ENCODE assay signal across 8 mouse cellular contexts in the genomic region with DNA sequence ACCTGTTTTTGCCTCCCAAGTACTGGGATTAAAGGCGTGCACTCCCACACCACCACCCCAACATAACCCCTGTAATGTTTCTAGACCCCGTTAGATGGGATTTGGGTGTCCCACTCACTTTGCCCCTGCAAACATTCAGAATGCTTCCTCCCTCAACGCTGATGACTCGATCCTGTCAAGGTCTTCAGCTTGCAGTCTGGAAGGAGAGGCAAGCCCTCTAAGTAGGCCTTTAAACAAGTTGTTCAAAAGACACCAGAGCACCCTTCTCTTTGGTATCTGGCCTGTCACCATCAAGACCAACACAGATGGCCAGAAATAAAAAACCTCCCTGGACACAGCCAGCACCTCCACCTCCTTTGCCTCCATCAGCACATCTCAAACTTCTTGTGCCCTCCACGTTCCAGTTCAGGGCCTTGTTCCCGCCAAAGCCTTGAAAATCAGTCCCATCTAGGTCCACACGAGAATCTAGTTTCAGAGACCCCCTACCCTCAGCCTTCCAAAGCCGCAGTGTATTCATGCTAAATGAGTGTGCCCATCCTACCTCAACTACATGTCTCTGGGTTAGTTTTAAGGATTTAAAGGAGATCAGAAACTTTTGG. TPM values are rescaled to one million over a fixed set of nuclear protein-coding genes. Genes with fewer than 3 reads are reported as not detected.
DNase-seq lines count a peak whose midpoint lies in the region; ATAC-seq and TF ChIP-seq lines count a peak whose summit lies in the region.

No protein-coding gene starts in this region.

- no peak for ATAC-seq in lung, embryonic 14.5 days (ENCODE audit: insufficient read depth)
- no peak for ATAC-seq in forebrain, embryonic 11.5 days (replicated peaks; ENCODE audit: low FRiP score)
- ATAC-seq in intestine, embryonic 16.5 days = no peak
- no peak for ATAC-seq in neural tube, embryonic 12.5 days (ENCODE audit: low FRiP score, low read depth)

- WGBS in lung, embryonic 14.5 days = 47% methylated on average over 8 of the region's 8 CpGs
- 58% methylated on average over 8 of the region's 8 CpGs for WGBS in forebrain, embryonic 11.5 days
- 53% methylated on average over 8 of the region's 8 CpGs for WGBS in intestine, embryonic 16.5 days
- 59% methylated on average over 8 of the region's 8 CpGs for WGBS in neural tube, embryonic 12.5 days

- no peak for TF ChIP-seq CTCF in lung, embryonic 14.5 days (IDR thresholded peaks at IDR 0.05; ENCODE audit: low read depth)

- peak overlapping the region; percentile 75 for H3K4me2 ChIP-seq in lung, embryonic 14.5 days
- H3K4me2 ChIP-seq in forebrain, embryonic 11.5 days (ENCODE audit: low read depth, low read length, severe bottlenecking) = peak overlapping the region; percentile 70
- H3K4me2 ChIP-seq in intestine, embryonic 16.5 days (ENCODE audit: low read depth, low read length) = peak overlapping the region; percentile 59
- H3K4me2 ChIP-seq in neural tube, embryonic 12.5 days (replicated peaks) = peak overlapping the region; percentile 74

- H3K27ac ChIP-seq in lung, embryonic 14.5 days (ENCODE audit: low read depth) = peak overlapping the region; percentile 76; the same call in 1 of the 2 replicates
- H3K27ac ChIP-seq in forebrain, embryonic 11.5 days (ENCODE audit: low read depth, low read length) = no peak overlapping the region
- H3K27ac ChIP-seq in intestine, embryonic 16.5 days (ENCODE audit: low read length) = peak overlapping the region; percentile 77; the same call in 1 of the 2 replicates
- no peak overlapping the region for H3K27ac ChIP-seq in neural tube, embryonic 12.5 days

- no peaks in the 10 kb centered on the region for H3K4me1 ChIP-seq in lung, embryonic 14.5 days (ENCODE audit: insufficient read depth)
- H3K4me1 ChIP-seq in forebrain, embryonic 11.5 days (replicated peaks; ENCODE audit: control insufficient read depth, insufficient read depth, low read length) = peaks cover 3% of the 10 kb centered on the region; the same call in 1 of the 2 replicates
- peaks cover 7% of the 10 kb centered on the region for H3K4me1 ChIP-seq in intestine, embryonic 16.5 days (ENCODE audit: control insufficient read depth, insufficient read depth, low read length)
- peaks cover 5% of the 10 kb centered on the region; the same call in 1 of the 2 replicates for H3K4me1 ChIP-seq in neural tube, embryonic 12.5 days

- DNase-seq in lung, embryonic 14.5 days = no peak
- DNase-seq in lung, postnatal 4 days = no peak
- no peak for DNase-seq in forebrain, embryonic 11.5 days (ENCODE audit: low spot score)
- DNase-seq in spleen, postnatal 4 days (ENCODE audit: low spot score in 2 of 2) = no peak
- no peak for DNase-seq in right cerebral cortex, postnatal 36 days (ENCODE audit: low spot score in 2 of 2)
- no peak for DNase-seq in right cerebral cortex, adult 2 months (ENCODE audit: low spot score in 2 of 2)

- no peaks in the 10 kb centered on the region for H3K9me3 ChIP-seq in lung, embryonic 14.5 days (ENCODE audit: low read depth, low read length)
- no peaks in the 10 kb centered on the region for H3K9me3 ChIP-seq in forebrain, embryonic 11.5 days (ENCODE audit: control insufficient read depth, low read length)
- no peaks in the 10 kb centered on the region for H3K9me3 ChIP-seq in intestine, embryonic 16.5 days (ENCODE audit: control insufficient read depth, low read length)
- no peaks in the 10 kb centered on the region for H3K9me3 ChIP-seq in neural tube, embryonic 12.5 days

- H3K36me3 ChIP-seq in lung, embryonic 14.5 days (ENCODE audit: insufficient read depth) = peaks cover 6% of the 10 kb centered on the region
- H3K36me3 ChIP-seq in forebrain, embryonic 11.5 days (ENCODE audit: control insufficient read depth, insufficient read depth, low read length) = no peaks in the 10 kb centered on the region
- 0 out of 2 replicates have a peak, but pooled peaks cover 1% of the 10 kb centered on the region for H3K36me3 ChIP-seq in intestine, embryonic 16.5 days (ENCODE audit: control insufficient read depth, insufficient read depth, low read length)
- peaks cover 4% of the 10 kb centered on the region; the same call in 1 of the 2 replicates for H3K36me3 ChIP-seq in neural tube, embryonic 12.5 days

- peak overlapping the region; percentile 62 for H3K4me3 ChIP-seq in lung, embryonic 14.5 days (ENCODE audit: low read depth, low read length)
- peak overlapping the region; percentile 67 for H3K4me3 ChIP-seq in forebrain, embryonic 11.5 days (ENCODE audit: low read depth, low read length)
- peak overlapping the region; percentile 74 for H3K4me3 ChIP-seq in intestine, embryonic 16.5 days (ENCODE audit: low read length)
- H3K4me3 ChIP-seq in neural tube, embryonic 12.5 days = no peak overlapping the region; the same call in 1 of the 2 replicates

- H3K27me3 ChIP-seq in lung, embryonic 14.5 days (ENCODE audit: insufficient read depth, low read length) = no peaks in the 10 kb centered on the region
- no peaks in the 10 kb centered on the region for H3K27me3 ChIP-seq in forebrain, embryonic 11.5 days (ENCODE audit: control insufficient read depth, insufficient read depth, low read length)
- no peaks in the 10 kb centered on the region for H3K27me3 ChIP-seq in intestine, embryonic 16.5 days (replicated peaks; ENCODE audit: control insufficient read depth, insufficient read depth, low read length)
- H3K27me3 ChIP-seq in neural tube, embryonic 12.5 days (replicated peaks) = no peaks in the 10 kb centered on the region

- H3K9ac ChIP-seq in lung, embryonic 14.5 days = peak overlapping the region; percentile 54
- peak overlapping the region; percentile 55 for H3K9ac ChIP-seq in forebrain, embryonic 11.5 days (ENCODE audit: low read length)
- peak overlapping the region; percentile 87 for H3K9ac ChIP-seq in intestine, embryonic 16.5 days (ENCODE audit: low read depth, low read length)
- H3K9ac ChIP-seq in neural tube, embryonic 12.5 days = no peak overlapping the region

RNA-seq across cellular contexts. Expression of a gene that starts 0.6 kb away (rescaled TPM):
- 0.82 and 1.2 TPM in 2 replicates for polyA plus RNA-seq in lung, embryonic 14.5 days (2014; fragmentation: Nextera tagmentation; extraction: Ambion mirVana)
- 0.55 TPM in 2 replicates for polyA plus RNA-seq in forebrain, embryonic 11.5 days (2014; fragmentation: Nextera tagmentation; extraction: Ambion mirVana)
- polyA plus RNA-seq in intestine, embryonic 16.5 days (2015; fragmentation: Nextera tagmentation; extraction: Ambion mirVana) = 1.2 and 1.5 TPM in 2 replicates
- polyA plus RNA-seq in neural tube, embryonic 12.5 days (2016; fragmentation: Nextera tagmentation; extraction: Ambion mirVana) = 0.27 and 0.60 TPM in 2 replicates

RNA-seq across cellular contexts. Expression of a gene that starts 29.1 kb away (rescaled TPM):
- polyA plus RNA-seq in lung, embryonic 14.5 days (2014; fragmentation: Nextera tagmentation; extraction: Ambion mirVana) = 50.3 and 53.2 TPM in 2 replicates
- 72.6 and 74.2 TPM in 2 replicates for polyA plus RNA-seq in forebrain, embryonic 11.5 days (2014; fragmentation: Nextera tagmentation; extraction: Ambion mirVana)
- 135 and 158 TPM in 2 replicates for polyA plus RNA-seq in intestine, embryonic 16.5 days (2015; fragmentation: Nextera tagmentation; extraction: Ambion mirVana)
- polyA plus RNA-seq in neural tube, embryonic 12.5 days (2016; fragmentation: Nextera tagmentation; extraction: Ambion mirVana) = 87.2 and 96.4 TPM in 2 replicates

RNA-seq across cellular contexts. Expression of a gene that starts 29.2 kb away (rescaled TPM):
- polyA plus RNA-seq in lung, embryonic 14.5 days (2014; fragmentation: Nextera tagmentation; extraction: Ambion mirVana) = 60.3 and 68.6 TPM in 2 replicates
- 83.5 and 97.8 TPM in 2 replicates for polyA plus RNA-seq in forebrain, embryonic 11.5 days (2014; fragmentation: Nextera tagmentation; extraction: Ambion mirVana)
- 61.3 and 61.4 TPM in 2 replicates for polyA plus RNA-seq in intestine, embryonic 16.5 days (2015; fragmentation: Nextera tagmentation; extraction: Ambion mirVana)
- 93.3 and 93.5 TPM in 2 replicates for polyA plus RNA-seq in neural tube, embryonic 12.5 days (2016; fragmentation: Nextera tagmentation; extraction: Ambion mirVana)

RNA-seq across cellular contexts. Expression of a gene that starts 35.3 kb away (rescaled TPM):
- 13.4 and 22.2 TPM in 2 replicates for polyA plus RNA-seq in lung, embryonic 14.5 days (2014; fragmentation: Nextera tagmentation; extraction: Ambion mirVana)
- 11.8 and 13.7 TPM in 2 replicates for polyA plus RNA-seq in forebrain, embryonic 11.5 days (2014; fragmentation: Nextera tagmentation; extraction: Ambion mirVana)
- polyA plus RNA-seq in intestine, embryonic 16.5 days (2015; fragmentation: Nextera tagmentation; extraction: Ambion mirVana) = 7.9 and 10.0 TPM in 2 replicates
- 16.0 and 18.4 TPM in 2 replicates for polyA plus RNA-seq in neural tube, embryonic 12.5 days (2016; fragmentation: Nextera tagmentation; extraction: Ambion mirVana)

RNA-seq across cellular contexts. Expression of a gene that starts 57.9 kb away (rescaled TPM):
- 177 and 200 TPM in 2 replicates for polyA plus RNA-seq in lung, embryonic 14.5 days (2014; fragmentation: Nextera tagmentation; extraction: Ambion mirVana)
- 275 and 283 TPM in 2 replicates for polyA plus RNA-seq in forebrain, embryonic 11.5 days (2014; fragmentation: Nextera tagmentation; extraction: Ambion mirVana)
- 94.7 and 103 TPM in 2 replicates for polyA plus RNA-seq in intestine, embryonic 16.5 days (2015; fragmentation: Nextera tagmentation; extraction: Ambion mirVana)
- polyA plus RNA-seq in neural tube, embryonic 12.5 days (2016; fragmentation: Nextera tagmentation; extraction: Ambion mirVana) = 171 TPM in 2 replicates

Comparison
In these comparisons a context has a peak if more than half of its experiments do, and no peak if none do; other contexts are left out.
1. H3K27ac ChIP-seq: peak in lung, embryonic 14.5 days (single experiment) and intestine, embryonic 16.5 days (single experiment); none in forebrain, embryonic 11.5 days (single experiment) and neural tube, embryonic 12.5 days (single experiment).
2. Peak in every context shown above with its lines, with median percentiles within 50 percentile points of each other: H3K4me2 ChIP-seq.